Mouse (Mus musculus): ENCODE data around the gene Srarp. TPM values are rescaled to one million over a fixed set of nuclear protein-coding genes. Genes with fewer than 3 reads are reported as not detected.

Gene Srarp
- polyA plus RNA-seq (2015; fragmentation: Nextera tagmentation; extraction: Ambion mirVana), result not detected in 2 replicates

DNA sequence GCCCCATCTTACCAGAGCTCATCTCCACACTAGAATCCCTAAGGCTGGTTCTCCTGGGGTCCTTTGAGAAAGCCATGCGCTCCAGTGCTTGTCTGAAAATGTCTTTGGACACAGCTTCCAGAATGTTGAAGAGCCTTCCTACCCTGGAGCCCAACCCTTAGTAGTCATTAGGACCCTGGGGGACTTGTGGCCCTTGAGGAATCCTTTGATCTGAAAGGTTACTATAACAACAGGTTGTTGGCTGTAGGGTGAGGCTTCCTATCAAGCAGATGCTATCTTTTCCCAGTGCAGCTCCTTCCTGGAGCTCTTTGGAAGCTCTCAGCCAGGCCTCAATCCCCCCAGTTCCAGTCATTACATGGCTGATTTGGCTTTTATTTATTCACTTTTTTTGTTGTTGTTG, at the start of gene Srarp:
Srarp (minus strand) TSS at position 132 of the 400 bp plus-strand sequence.
- H3K27ac ChIP-seq, result no peak within 1 kb of the TSS
- no peaks in the 10 kb centered on the region for H3K27me3 ChIP-seq
- WGBS, result 62% methylated on average over 1 of the region's 1 CpGs
- H3K9ac ChIP-seq, result no peak within 1 kb of the TSS
- no peaks in the 10 kb centered on the region for H3K9me3 ChIP-seq
- H3K4me3 ChIP-seq, result no peak within 1 kb of the TSS
- no peak within 1 kb of the TSS for H3K4me2 ChIP-seq (replicated peaks)
- H3K4me1 ChIP-seq, result no peaks in the 10 kb centered on the region
- ATAC-seq (ENCODE audit: low FRiP score, low read depth), result no peak
- H3K36me3 ChIP-seq, result no peaks in the 10 kb centered on the region

DNA sequence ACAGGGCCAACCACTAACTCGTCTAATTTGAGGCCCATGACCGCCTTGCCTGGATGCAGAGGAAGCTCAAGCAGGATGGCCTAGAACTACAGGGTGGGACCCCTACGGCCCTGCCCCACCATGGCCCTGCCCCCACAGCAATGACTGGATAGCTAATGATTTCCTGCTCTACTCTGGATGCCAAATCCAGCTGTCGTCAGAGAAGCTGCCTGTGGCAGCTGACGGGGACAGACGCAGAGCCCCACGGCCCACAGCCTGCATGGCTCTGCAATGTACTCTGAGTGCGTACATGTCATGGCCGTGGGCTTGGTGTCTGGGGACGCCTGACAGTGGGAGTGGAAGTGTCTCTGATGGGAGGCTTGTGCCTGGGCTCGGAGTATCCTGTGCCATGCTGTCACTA, 48.2 kb upstream of the Srarp start:
- Histone ChIP-seq H3K27me3 (no peaks in the 10 kb centered on the region), H3K4me3 (no peak overlapping the region), H3K9ac (no peak overlapping the region), H3K36me3 (peaks cover 97% of the 10 kb centered on the region), H3K4me1 (no peaks in the 10 kb centered on the region), H3K9me3 (no peaks in the 10 kb centered on the region), H3K4me2 (replicated peaks) (no peak overlapping the region), H3K27ac (no peak overlapping the region)
- ATAC-seq (ENCODE audit: low FRiP score, low read depth), result no peak
- WGBS, result 71% methylated on average over 11 of the region's 11 CpGs

DNA sequence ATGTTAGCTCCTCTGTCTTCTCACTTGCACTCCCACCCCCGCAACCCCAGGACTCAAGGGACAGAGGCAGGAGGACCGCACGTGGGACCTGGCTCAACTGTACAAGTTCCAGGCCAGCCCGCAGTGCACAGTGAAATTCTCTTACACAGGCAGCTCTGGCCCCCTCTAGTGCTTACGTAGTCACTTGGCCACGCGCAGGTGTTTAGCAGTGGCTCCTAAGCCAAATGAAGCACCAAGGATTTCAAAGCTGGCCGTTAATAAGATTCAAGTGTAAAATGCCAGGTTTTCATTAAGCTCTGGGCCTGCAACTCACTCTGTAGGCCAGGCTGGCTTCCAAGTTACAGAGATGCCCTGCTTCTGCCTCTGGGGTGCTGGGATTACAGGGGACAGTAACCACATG, 43.5 kb upstream of the Srarp start:
- no peak overlapping the region for H3K4me3 ChIP-seq
- H3K9me3 ChIP-seq, result no peaks in the 10 kb centered on the region
- 91% methylated on average over 8 of the region's 8 CpGs for WGBS
- no peaks in the 10 kb centered on the region for H3K27me3 ChIP-seq
- no peaks in the 10 kb centered on the region for H3K4me1 ChIP-seq
- ATAC-seq (ENCODE audit: low FRiP score, low read depth), result no peak
- H3K36me3 ChIP-seq, result peaks cover 98% of the 10 kb centered on the region
- H3K27ac ChIP-seq, result no peak overlapping the region
- H3K4me2 ChIP-seq (replicated peaks), result no peak overlapping the region
- H3K9ac ChIP-seq, result no peak overlapping the region

DNA sequence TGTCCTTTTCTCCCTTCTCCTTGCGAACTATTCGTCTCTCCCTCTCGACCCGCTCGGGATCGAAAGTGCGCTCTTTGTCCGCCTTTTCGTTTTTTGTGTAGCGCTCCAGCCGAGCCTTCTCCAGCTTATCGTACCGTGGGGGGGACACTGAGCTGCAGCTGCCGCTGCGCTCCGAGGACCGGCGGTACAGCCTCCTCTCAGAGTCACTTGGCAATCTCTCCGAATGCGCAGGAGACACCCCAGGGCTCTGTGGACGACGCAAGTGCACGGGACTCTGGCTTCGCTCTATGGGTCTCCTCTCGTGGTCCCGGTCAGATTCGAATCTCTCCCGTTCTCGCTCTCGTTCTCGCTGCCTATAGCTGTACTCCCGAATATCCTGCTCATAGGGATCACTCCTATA, 42.9 kb upstream of the Srarp start:
- no peak for ATAC-seq (ENCODE audit: low FRiP score, low read depth)
- Histone ChIP-seq H3K27ac (no peak overlapping the region; the same call in 1 of the 2 replicates), H3K4me2 (replicated peaks) (no peak overlapping the region), H3K9me3 (no peaks in the 10 kb centered on the region), H3K4me3 (no peak overlapping the region), H3K36me3 (peaks cover 98% of the 10 kb centered on the region), H3K4me1 (no peaks in the 10 kb centered on the region), H3K9ac (no peak overlapping the region), H3K27me3 (no peaks in the 10 kb centered on the region)
- 95% methylated on average over 32 of the region's 32 CpGs for WGBS

DNA sequence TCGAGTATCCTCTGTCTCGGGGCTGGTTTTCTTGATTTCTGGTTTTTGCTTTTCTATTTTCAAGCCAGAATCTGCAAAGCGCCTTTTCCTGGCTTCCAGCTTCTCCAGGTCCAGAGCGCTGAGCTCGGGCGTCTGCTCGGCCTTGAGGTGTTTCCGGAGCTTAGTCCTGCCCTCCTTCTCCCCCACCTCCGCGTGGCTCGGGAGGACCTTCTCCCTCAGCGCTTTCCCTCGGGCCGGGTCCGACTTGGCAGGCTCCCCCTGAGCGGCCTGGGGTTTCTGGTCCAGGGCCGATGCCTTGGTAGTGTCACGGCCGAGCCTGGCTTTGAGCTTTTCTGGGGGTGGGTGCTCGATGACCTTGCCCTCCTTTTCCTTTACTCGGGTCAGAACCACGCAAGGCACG, 42.3 kb upstream of the Srarp start:
- Histone ChIP-seq H3K4me3 (no peak overlapping the region), H3K4me1 (no peaks in the 10 kb centered on the region), H3K27ac (peak overlapping the region; percentile 22; the same call in 1 of the 2 replicates), H3K9ac (no peak overlapping the region), H3K36me3 (peaks cover 98% of the 10 kb centered on the region), H3K9me3 (no peaks in the 10 kb centered on the region), H3K4me2 (replicated peaks) (no peak overlapping the region), H3K27me3 (no peaks in the 10 kb centered on the region)
- ATAC-seq (ENCODE audit: low FRiP score, low read depth), result no peak
- 93% methylated on average over 23 of the region's 23 CpGs for WGBS

DNA sequence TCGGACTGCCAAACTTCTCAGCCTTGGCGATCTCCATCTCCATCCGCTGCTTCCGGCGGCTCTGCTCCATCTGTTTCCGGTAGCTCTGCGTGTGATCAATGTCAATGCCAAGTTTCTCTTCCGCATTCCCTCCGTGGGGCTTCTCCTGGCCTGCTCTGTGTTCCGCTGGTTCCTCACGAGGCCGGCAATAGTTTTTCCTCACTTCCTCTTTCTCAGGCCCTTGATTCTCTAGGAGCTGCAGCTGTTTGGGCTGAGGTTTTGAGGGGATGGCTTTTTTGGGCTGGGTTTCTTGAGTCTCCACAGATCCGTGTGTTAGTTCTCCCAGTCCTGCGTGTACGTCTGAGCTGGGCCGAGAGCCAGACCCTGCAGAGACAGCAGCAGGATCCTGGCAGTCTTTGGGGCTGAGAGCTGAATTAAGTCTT, 41.8 kb upstream of the Srarp start:
- Histone ChIP-seq H3K4me3 (no peak overlapping the region), H3K4me2 (replicated peaks) (no peak overlapping the region), H3K27me3 (no peaks in the 10 kb centered on the region), H3K4me1 (no peaks in the 10 kb centered on the region), H3K9ac (no peak overlapping the region), H3K36me3 (peaks cover 98% of the 10 kb centered on the region), H3K9me3 (no peaks in the 10 kb centered on the region), H3K27ac (peak overlapping the region; percentile 28; the same call in 1 of the 2 replicates)
- 90% methylated on average over 16 of the region's 16 CpGs for WGBS
- peak; percentile 57; the same call in 1 of the 2 replicates for ATAC-seq (ENCODE audit: low FRiP score, low read depth)

DNA sequence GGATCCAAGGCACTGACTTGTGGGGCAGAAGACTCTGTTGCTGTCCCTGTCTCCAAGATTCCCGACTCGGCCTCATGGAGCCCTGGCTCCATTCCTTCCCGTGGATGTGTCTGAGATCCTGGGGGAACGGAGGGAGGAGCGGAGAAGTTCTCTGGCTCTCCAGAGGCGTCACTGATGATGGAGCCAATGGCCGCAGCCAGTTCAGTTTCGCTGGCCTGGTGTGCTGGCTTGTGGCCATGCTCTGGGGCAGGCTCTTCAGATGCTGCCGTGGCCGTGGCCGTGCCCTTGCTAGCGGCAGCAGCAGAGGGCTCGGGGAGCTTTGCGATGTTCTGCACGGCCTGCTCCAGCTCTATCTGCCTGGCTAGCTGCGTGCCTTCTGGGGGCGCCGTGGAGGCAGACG, 38.5 kb upstream of the Srarp start:
- H3K4me3 ChIP-seq, result no peak overlapping the region
- no peak overlapping the region for H3K9ac ChIP-seq
- ATAC-seq (ENCODE audit: low FRiP score, low read depth), result no peak
- peaks cover 100% of the 10 kb centered on the region for H3K36me3 ChIP-seq
- 87% methylated on average over 19 of the region's 19 CpGs for WGBS
- no peaks in the 10 kb centered on the region for H3K4me1 ChIP-seq
- H3K27ac ChIP-seq, result no peak overlapping the region
- no peaks in the 10 kb centered on the region for H3K9me3 ChIP-seq
- no peak overlapping the region for H3K4me2 ChIP-seq (replicated peaks)
- no peaks in the 10 kb centered on the region for H3K27me3 ChIP-seq

DNA sequence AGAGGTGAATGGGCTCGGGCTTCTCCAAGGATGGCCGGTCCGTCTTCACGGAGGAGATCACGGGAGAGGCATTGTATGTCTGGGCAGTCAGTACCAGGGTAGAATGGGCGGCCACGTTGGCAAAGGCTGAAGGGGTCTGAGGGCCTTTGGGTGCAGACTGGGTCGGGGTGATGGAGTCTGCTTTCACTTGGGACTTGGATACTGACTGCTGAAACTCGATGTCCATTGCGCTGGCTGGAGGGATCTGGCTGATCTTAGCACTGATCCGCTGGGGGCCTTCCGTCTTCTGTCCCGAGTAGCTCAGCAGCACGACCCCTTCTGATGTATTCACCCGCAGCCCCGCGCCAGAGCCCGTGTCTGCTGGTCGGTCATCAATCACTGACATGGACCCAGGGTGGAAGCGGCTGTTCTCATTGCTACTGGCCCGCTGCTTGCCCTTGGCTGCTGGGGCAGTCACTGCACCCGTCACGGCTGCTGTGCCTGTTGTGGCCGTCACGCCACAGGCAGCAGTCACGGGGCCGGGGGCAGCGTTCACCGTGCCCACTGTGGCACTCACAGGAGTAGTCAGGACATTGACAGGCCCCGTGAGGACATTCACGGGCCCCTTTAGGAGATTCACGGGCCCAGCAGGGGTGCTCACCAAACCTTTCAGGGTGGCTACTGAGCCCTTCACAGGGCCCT, 36.9 kb upstream of the Srarp start:
- Histone ChIP-seq H3K4me3 (no peak overlapping the region), H3K27me3 (no peaks in the 10 kb centered on the region), H3K36me3 (peaks cover 98% of the 10 kb centered on the region), H3K4me1 (no peaks in the 10 kb centered on the region), H3K9ac (no peak overlapping the region), H3K4me2 (replicated peaks) (no peak overlapping the region), H3K9me3 (no peaks in the 10 kb centered on the region), H3K27ac (no peak overlapping the region)
- WGBS, result 86% methylated on average over 32 of the region's 32 CpGs
- no peak for ATAC-seq (ENCODE audit: low FRiP score, low read depth)

DNA sequence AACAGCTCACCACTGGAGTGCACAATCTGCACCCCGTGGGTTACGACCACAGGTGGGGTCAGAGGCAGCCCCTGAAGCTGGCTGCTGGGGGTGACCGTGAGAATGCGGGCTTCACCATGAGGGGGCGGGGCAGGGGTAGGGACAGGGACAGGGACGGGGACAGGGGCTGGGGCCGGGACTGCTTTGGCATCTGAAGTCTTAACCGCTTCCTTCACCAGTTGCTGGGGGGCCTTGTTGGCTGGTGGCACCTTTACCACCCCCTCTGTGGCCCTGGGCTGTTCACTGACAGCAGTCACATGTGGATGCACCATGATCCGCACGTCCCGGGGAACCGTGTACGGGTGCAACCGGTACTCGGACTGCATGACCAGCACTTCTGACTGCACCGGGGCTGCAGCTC, 35.6 kb upstream of the Srarp start:
- Histone ChIP-seq H3K4me2 (replicated peaks) (no peak overlapping the region), H3K27me3 (no peaks in the 10 kb centered on the region), H3K4me1 (no peaks in the 10 kb centered on the region), H3K9ac (no peak overlapping the region), H3K9me3 (no peaks in the 10 kb centered on the region), H3K27ac (no peak overlapping the region), H3K4me3 (no peak overlapping the region), H3K36me3 (peaks cover 98% of the 10 kb centered on the region)
- WGBS, result 97% methylated on average over 16 of the region's 16 CpGs
- no peak for ATAC-seq (ENCODE audit: low FRiP score, low read depth)

DNA sequence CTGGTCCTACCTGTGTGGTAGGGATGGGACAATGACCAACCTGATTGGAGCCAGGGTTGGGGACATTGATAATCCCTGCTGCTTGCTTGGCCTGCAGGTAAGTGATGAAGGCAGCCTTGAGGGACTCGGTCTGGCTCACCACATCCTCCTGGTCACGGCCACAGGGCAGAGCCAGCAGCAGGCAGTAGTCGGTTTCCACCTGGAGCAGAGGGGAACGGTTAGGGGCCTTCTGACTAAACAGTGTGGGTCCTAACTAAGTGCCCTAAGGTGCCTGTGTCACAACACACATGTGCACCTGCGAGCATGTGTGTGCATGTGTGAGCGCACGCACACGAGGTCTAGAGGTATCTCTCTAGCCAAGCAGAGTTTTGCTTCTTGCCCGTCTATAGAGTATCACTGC, 33.4 kb upstream of the Srarp start:
- Histone ChIP-seq H3K9ac (no peak overlapping the region), H3K4me1 (no peaks in the 10 kb centered on the region), H3K36me3 (peaks cover 98% of the 10 kb centered on the region), H3K4me3 (no peak overlapping the region), H3K9me3 (no peaks in the 10 kb centered on the region), H3K4me2 (replicated peaks) (no peak overlapping the region), H3K27ac (no peak overlapping the region; the same call in 1 of the 2 replicates), H3K27me3 (no peaks in the 10 kb centered on the region)
- 91% methylated on average over 9 of the region's 9 CpGs for WGBS
- no peak for ATAC-seq (ENCODE audit: low FRiP score, low read depth)

DNA sequence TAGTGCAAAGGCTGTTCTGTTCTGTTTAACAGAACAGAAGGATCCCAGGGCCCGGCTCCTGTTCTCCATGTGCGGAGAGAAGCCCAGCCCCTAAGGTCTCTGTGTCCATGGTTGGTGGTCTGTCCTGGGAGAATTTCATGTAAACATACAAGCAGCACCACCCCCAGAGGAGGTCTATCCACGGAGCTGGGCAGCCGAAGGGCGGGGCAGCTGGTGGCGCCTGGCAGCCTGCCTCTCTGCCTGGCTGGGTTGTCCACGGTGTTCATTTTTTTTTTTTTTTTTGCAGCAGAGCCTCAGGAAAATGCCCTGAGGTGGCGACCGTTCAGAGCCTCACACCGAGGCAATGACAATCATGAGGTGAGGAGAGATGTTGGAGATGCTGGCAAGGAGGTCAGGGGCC, 32.7 kb upstream of the Srarp start:
- Histone ChIP-seq H3K4me3 (no peak overlapping the region), H3K4me1 (no peaks in the 10 kb centered on the region), H3K4me2 (replicated peaks) (no peak overlapping the region), H3K27ac (no peak overlapping the region), H3K36me3 (peaks cover 98% of the 10 kb centered on the region), H3K9me3 (no peaks in the 10 kb centered on the region), H3K27me3 (no peaks in the 10 kb centered on the region), H3K9ac (no peak overlapping the region)
- WGBS, result 64% methylated on average over 10 of the region's 10 CpGs
- no peak for ATAC-seq (ENCODE audit: low FRiP score, low read depth)

DNA sequence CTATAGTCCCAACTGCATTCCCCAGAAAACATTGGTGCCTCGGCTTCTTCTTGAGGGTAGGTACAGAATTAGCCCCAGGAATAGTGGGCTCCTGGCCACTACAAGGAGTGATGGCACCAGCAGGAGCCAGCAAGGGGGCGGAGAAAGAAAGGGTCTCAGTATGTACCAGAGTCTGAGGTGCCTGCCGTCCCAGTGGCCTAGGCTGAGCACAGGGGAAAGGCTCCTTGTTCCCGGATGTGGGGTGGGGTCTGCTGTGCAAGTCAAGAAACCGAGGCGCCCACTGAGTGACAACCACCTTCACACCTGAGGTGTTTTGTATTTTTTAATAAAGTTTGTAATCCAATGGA, 31.6 kb upstream of the Srarp start:
- 0 out of 2 replicates have a peak overlapping the region, but pooled peaks have one; percentile 25 for H3K9ac ChIP-seq
- WGBS, result 85% methylated on average over 6 of the region's 6 CpGs
- no peak overlapping the region for H3K4me2 ChIP-seq (replicated peaks)
- peaks cover 98% of the 10 kb centered on the region for H3K36me3 ChIP-seq
- no peaks in the 10 kb centered on the region for H3K27me3 ChIP-seq
- no peak overlapping the region for H3K4me3 ChIP-seq
- no peak for ATAC-seq (ENCODE audit: low FRiP score, low read depth)
- no peaks in the 10 kb centered on the region for H3K4me1 ChIP-seq
- no peaks in the 10 kb centered on the region for H3K9me3 ChIP-seq
- H3K27ac ChIP-seq, result no peak overlapping the region
